Mouse (Mus musculus) bone marrow, adult 2 months (tissue): Measurements from ENCODE around the gene Cutal. TPM values are rescaled to one million over a fixed set of nuclear protein-coding genes. Genes with fewer than 3 reads are reported as not detected.
A peak's percentile ranks its signal among the peaks of the same experiment; 100 is the strongest.

ENCODE experiments used
- H3K27ac ChIP-seq: fragments of 200-500 bp; 2 replicates; pipeline ENCODE4 v1.5.1; 2012; ENCODE audit warnings: low read depth, mild to moderate bottlenecking, control low read depth, inconsistent platforms, low read length; ENCODE audit not compliant: control insufficient read depth, poor library complexity, insufficient read depth
- H3K4me1 ChIP-seq: fragments of 200-500 bp; 2 replicates; pipeline ENCODE4 v1.6.1; 2011; ENCODE audit warnings: low read length; ENCODE audit not compliant: control insufficient read depth, insufficient read depth
- H3K4me3 ChIP-seq: fragments of 200-500 bp; replicated peaks from 2 replicates; pipeline ENCODE3; 2011; ENCODE audit warnings: mild to moderate bottlenecking, low read depth, low read length, control low read depth; ENCODE audit not compliant: control insufficient read depth
- CTCF ChIP-seq: fragments of 200-500 bp; IDR thresholded peaks from 2 replicates; pipeline ENCODE4 v1.5.1; 2011; ENCODE audit warnings: low read length, control low read depth; ENCODE audit not compliant: control insufficient read depth, insufficient read depth
- POLR2A ChIP-seq: fragments of 200-500 bp; IDR thresholded peaks from 2 replicates; pipeline ENCODE4 v1.6.1; 2011; ENCODE audit warnings: low read depth, mild to moderate bottlenecking, control low read depth, low read length, borderline replicate concordance; ENCODE audit not compliant: control insufficient read depth
- WGBS: fragments of 180-500 bp; shearing (Covaris S2); methylation state at CpG from one replicate; pipeline ENCODE4 v1.1.7; 2018; 5-methylcytosine and 5-hydroxymethylcytosine counted together
- polyA plus RNA-seq: library from polyadenylated mRNA; stranded (reverse); fragments of >200 nt; gene quantifications from 2 replicates; pipeline ENCODE4 v1.2.4, GENCODE M21; 2011; ENCODE audit warnings: low replicate concordance; ENCODE audit not compliant: missing spikeins, insufficient read depth, insufficient read length

The Cutal gene
- polyA plus RNA-seq, 1 experiment = not detected

GRCm38 (mm10) chr2:34904849-34905542 is 30.8 kb downstream of the Cutal start:
- 2% methylated on average over 34 of the region's 34 CpGs for WGBS
- Histone ChIP-seq H3K27ac (peak overlapping the region; percentile 60), H3K4me1 (peaks cover 1% of the 10 kb centered on the region), H3K4me3 (peak overlapping the region; percentile 57)
- no peak for TF ChIP-seq CTCF
- TF ChIP-seq POLR2A = 0 out of 2 replicates have a peak, but pooled peaks have one; percentile 44

- TF ChIP-seq CTCF (no peak), POLR2A (no peak)
- Histone ChIP-seq H3K4me3 (no peak overlapping the region), H3K27ac (peak overlapping the region; percentile 60), H3K4me1 (peaks cover 1% of the 10 kb centered on the region)
- WGBS = 88% methylated on average over 6 of the region's 6 CpGs
Measured at GRCm38 (mm10) chr2:34906426-34906825, 32.2 kb downstream of the Cutal start.

DNA sequence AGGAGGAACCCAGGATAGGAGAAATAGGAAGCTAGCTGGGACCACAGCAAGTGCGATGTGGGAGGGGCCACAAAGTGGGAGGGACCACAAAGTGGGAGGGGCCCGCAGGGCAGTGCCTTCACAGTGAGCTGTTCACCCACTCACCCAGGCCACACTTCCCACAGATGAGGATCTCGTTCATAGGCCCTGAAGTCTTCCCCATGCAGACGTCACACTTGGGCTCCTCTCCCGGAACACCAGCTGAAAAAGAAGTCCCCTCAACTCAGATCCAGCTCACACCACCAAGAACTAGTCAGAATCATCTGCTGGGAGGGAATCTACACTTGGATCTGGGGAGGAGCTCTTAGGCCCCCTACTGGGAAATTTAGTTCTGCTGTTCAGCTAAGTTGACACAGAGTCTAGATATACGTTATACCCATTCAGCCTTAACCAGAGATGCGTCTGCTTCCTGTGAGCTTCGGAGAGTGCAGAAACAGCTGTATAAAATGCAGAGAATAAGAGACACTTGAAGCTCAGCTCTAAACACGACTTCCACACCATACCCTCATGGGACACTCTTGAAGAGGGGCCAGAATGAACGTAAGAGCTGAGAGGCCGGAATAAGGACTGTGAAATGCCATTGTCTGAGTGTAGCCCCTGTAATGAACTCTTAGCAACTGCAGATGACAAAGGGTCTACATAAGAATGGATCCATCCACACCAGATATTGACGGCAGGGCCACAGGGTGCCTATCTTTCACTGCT is 32.8 kb downstream of the Cutal start:
- Histone ChIP-seq H3K27ac (peak overlapping the region; percentile 60), H3K4me3 (no peak overlapping the region)
- WGBS = 38% methylated on average over 12 of the region's 12 CpGs

GRCm38 (mm10) chr2:34909719-34910118 is 35.5 kb downstream of the Cutal start:
- peaks cover 1% of the 10 kb centered on the region; the same call in 1 of the 2 replicates for H3K4me1 ChIP-seq
- 86% methylated on average over 4 of the region's 4 CpGs for WGBS
- TF ChIP-seq CTCF = no peak

More for the DNA sequence above, 32.8 kb downstream of the Cutal start:
- H3K4me1 ChIP-seq = peaks cover 1% of the 10 kb centered on the region
- TF ChIP-seq POLR2A (no peak), CTCF (no peak)

DNA sequence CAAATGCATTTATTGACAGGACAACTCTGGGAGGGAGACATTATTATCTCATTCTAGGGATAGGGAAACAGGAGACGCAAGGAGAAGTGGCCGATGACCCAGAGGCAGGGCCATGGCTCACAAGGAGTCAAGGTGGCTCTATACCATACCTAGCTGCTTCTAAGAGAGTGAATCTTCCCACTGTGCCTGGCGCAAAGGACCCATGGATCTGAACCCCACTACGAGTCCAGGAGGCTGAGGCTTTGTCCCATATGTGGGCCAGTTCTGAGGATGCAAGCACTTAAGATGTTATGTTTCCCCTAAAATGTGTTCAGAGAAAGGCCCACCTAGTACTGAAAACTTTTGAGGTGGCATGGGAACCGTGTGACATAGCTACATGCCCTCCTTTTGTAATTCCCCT is 37.7 kb downstream of the Cutal start:
- WGBS = 81% methylated on average over 5 of the region's 5 CpGs
- H3K4me1 ChIP-seq = no peaks in the 10 kb centered on the region; the same call in 1 of the 2 replicates
- H3K4me3 ChIP-seq = no peak overlapping the region
- H3K27ac ChIP-seq = no peak overlapping the region
- no peak for TF ChIP-seq CTCF
- no peak for TF ChIP-seq POLR2A

More at GRCm38 (mm10) chr2:34909719-34910118, 35.5 kb downstream of the Cutal start:
- Histone ChIP-seq H3K4me3 (no peak overlapping the region), H3K27ac (no peak overlapping the region)

GRCm38 (mm10) chr2:34912613-34913012 is 38.4 kb downstream of the Cutal start:
- Histone ChIP-seq H3K4me3 (no peak overlapping the region), H3K4me1 (no peaks in the 10 kb centered on the region; the same call in 1 of the 2 replicates), H3K27ac (no peak overlapping the region)
- TF ChIP-seq CTCF = no peak
- TF ChIP-seq POLR2A = no peak
- 63% methylated on average over 7 of the region's 7 CpGs for whole genome bisulfite sequencing

DNA sequence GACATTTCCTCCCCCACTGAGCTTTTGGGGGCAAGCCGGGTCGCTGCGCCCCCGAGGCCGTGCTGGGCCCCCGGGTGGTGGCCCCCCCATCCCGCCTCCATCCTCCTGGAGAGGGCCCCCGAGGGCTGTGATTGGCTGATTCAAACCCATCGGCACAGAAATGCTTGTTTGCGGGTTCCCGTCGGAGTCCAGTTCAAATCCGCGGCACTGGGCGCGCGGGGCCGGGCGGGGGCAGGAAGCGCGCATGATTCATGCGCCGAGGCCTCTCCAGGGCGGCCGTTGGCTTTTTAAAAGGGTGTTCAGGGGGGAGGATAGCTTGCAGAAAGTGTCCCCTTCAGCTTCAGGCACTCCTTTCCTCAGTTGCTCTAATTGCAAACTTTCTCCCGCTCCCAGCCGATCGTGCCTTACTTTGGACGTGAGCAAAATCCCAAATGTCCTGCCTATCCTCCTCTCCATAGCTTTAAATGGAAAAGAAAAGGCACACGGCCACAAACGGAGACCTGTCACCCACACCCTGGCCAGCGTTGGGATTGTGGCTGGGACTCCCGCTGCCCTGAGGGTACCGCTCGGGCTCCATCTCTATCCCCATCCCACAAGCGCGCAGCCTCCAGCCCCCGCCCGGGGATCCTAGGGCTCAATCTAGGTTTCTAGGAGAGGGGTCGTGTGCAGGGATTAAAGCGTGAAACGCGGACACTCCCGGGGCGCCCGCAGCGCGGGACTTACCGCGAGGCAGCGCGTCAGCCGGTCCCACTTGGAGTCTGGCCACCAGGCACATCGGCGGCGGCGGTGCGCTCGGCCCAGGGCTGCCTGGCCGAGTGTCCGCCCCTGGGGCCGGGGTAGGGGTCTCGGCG is 39.2 kb downstream of the Cutal start, which contains the start of gene Phf19:
Gene Phf19 (minus strand): TSS at position 809 of the 851 bp plus-strand sequence.
- no peak for TF ChIP-seq CTCF
- TF ChIP-seq POLR2A = no peak; the same call in 1 of the 2 replicates
- WGBS = 1% methylated on average over 63 of the region's 64 CpGs
- peak within 1 kb of the TSS; percentile 78 for H3K4me3 ChIP-seq
- H3K27ac ChIP-seq = peak within 1 kb of the TSS; percentile 50; the same call in 1 of the 2 replicates
- no peaks in the 10 kb centered on the region; the same call in 1 of the 2 replicates for H3K4me1 ChIP-seq
